In the genomic region with DNA sequence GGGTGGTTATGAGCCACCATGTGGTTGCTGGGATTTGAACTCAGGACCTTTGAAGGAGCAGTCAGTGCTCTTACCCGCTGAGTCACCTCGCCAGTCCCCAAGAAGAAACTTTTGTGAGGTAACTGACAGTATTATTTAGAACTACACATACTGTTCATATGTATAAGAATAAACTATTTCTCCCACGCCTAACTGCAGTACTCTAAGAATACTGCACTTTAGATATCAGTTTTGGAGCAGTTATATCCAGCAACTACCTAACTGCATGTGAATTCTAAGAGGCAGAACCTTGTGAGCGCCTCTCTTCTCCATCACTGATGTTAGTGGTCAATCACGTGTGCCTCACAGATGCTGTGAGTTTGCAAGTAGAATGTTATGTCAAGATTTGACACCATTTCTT, we compare ENCODE assay signal across 35 mouse cellular contexts.
"Had no signal": no experiment of that assay in that cellular context is flagged by ENCODE, and none has a peak within 500 bp of the region (broad histone marks: within the 10 kb centered on the region; RNA-seq: fewer than 3 reads in every experiment).

No protein-coding gene starts in this region.

- H3K9me3 ChIP-seq: heart, embryonic 12.5 days; heart, embryonic 15.5 days; hindbrain, embryonic 10.5 days; hindbrain, embryonic 12.5 days; hindbrain, embryonic 13.5 days; hindbrain, embryonic 15.5 days; intestine, embryonic 15.5 days; kidney, embryonic 15.5 days had no signal

- H3K4me2 ChIP-seq: heart, embryonic 11.5 days; heart, embryonic 12.5 days; heart, embryonic 13.5 days; heart, embryonic 15.5 days; hindbrain, embryonic 12.5 days; hindbrain, embryonic 13.5 days; hindbrain, embryonic 14.5 days; hindbrain, embryonic 15.5 days; intestine, embryonic 15.5 days; kidney, embryonic 15.5 days had no signal

- H3K27ac ChIP-seq: heart, embryonic 13.5 days; heart, embryonic 15.5 days; hindbrain, embryonic 10.5 days; hindbrain, embryonic 12.5 days; hindbrain, embryonic 13.5 days; hindbrain, embryonic 14.5 days; hindbrain, embryonic 15.5 days; hindbrain, postnatal 0 days; intestine, embryonic 15.5 days; kidney, embryonic 15.5 days; kidney, postnatal 0 days; layer of hippocampus, adult 2 months; left cerebral cortex, adult 2 months had no signal

- ATAC-seq: hindbrain, embryonic 16.5 days; hindbrain, postnatal 0 days; inflammation-experienced regulatory T-cells, adult 6 months; intestine, embryonic 15.5 days; intestine, embryonic 16.5 days; intestine, postnatal 0 days had no signal

- H3K27me3 ChIP-seq: heart, embryonic 12.5 days; heart, embryonic 13.5 days; heart, embryonic 15.5 days; hindbrain, embryonic 12.5 days; hindbrain, embryonic 13.5 days; hindbrain, embryonic 15.5 days; intestine, embryonic 15.5 days; kidney, embryonic 15.5 days had no signal

- H3K4me3 ChIP-seq: heart, embryonic 12.5 days; heart, embryonic 13.5 days; heart, embryonic 15.5 days; hindbrain, embryonic 10.5 days; hindbrain, embryonic 12.5 days; hindbrain, embryonic 13.5 days; hindbrain, embryonic 15.5 days; intestine, embryonic 15.5 days; kidney, embryonic 15.5 days; layer of hippocampus, adult 2 months; left cerebral cortex, adult 2 months had no signal

- DNase-seq: heart, postnatal 10 days; heart, postnatal 14 days; heart, postnatal 36 days; heart, postnatal 4 days; kidney, adult 11 months; kidney, adult 18-20 months; kidney, adult 2 months; kidney, adult 8-10 months; kidney, adult 9 months; kidney, postnatal 10 days; kidney, postnatal 14 days; kidney, postnatal 25 days; kidney, postnatal 36 days; kidney, postnatal 4 days; layer of hippocampus, adult 9-11 months; layer of hippocampus, postnatal 36 days had no signal

- H3K9ac ChIP-seq: heart, embryonic 12.5 days; heart, embryonic 13.5 days; heart, embryonic 15.5 days; hindbrain, embryonic 12.5 days; hindbrain, embryonic 13.5 days; hindbrain, embryonic 14.5 days; hindbrain, embryonic 15.5 days; intestine, embryonic 15.5 days; kidney, embryonic 15.5 days had no signal
